Mouse (Mus musculus) bone marrow macrophage, adult 2 months (primary cell): ENCODE results near the gene Rps6kb1. TPM values are rescaled to one million over a fixed set of nuclear protein-coding genes. Genes with fewer than 3 reads are reported as not detected.

ENCODE experiments used
- H3K27ac ChIP-seq: 2 replicates; pipeline ENCODE4 v1.5.1; 2012; ENCODE audit warnings: low read depth, low read length; ENCODE audit not compliant: insufficient read depth
- H3K4me1 ChIP-seq: 2 replicates; pipeline ENCODE4 v1.6.1; 2012; ENCODE audit warnings: low read length; ENCODE audit not compliant: control insufficient read depth, insufficient read depth
- H3K4me3 ChIP-seq: 2 replicates; pipeline ENCODE4 v1.5.1; 2012; ENCODE audit warnings: mild to moderate bottlenecking, low read length, moderate library complexity; ENCODE audit not compliant: insufficient read depth
- CTCF ChIP-seq: IDR thresholded peaks from 2 replicates; pipeline ENCODE4 v1.5.1; 2012; ENCODE audit warnings: low read depth, mild to moderate bottlenecking, low read length, moderate library complexity
- POLR2A ChIP-seq: IDR thresholded peaks from 2 replicates; pipeline ENCODE4 v1.6.1; 2012; ENCODE audit warnings: mild to moderate bottlenecking, low read depth, low read length, borderline replicate concordance
- polyA plus RNA-seq: library from polyadenylated mRNA; stranded (reverse); fragments of >200 nt; gene quantifications from 2 replicates; pipeline ENCODE4 v1.2.4, GENCODE M21; 2012; ENCODE audit not compliant: missing spikeins, insufficient read depth, insufficient read length

The Rps6kb1 gene
- polyA plus RNA-seq, 1 experiment: 30.9 TPM

GRCm38 (mm10) chr11:86581250-86581753 is 36.7 kb upstream of the Rps6kb1 start:
- peak overlapping the region; percentile 51 for H3K4me3 ChIP-seq
- no peak for TF ChIP-seq POLR2A
- no peak for TF ChIP-seq CTCF
- H3K27ac ChIP-seq: peak overlapping the region; percentile 96
- H3K4me1 ChIP-seq: peaks cover 43% of the 10 kb centered on the region

DNA sequence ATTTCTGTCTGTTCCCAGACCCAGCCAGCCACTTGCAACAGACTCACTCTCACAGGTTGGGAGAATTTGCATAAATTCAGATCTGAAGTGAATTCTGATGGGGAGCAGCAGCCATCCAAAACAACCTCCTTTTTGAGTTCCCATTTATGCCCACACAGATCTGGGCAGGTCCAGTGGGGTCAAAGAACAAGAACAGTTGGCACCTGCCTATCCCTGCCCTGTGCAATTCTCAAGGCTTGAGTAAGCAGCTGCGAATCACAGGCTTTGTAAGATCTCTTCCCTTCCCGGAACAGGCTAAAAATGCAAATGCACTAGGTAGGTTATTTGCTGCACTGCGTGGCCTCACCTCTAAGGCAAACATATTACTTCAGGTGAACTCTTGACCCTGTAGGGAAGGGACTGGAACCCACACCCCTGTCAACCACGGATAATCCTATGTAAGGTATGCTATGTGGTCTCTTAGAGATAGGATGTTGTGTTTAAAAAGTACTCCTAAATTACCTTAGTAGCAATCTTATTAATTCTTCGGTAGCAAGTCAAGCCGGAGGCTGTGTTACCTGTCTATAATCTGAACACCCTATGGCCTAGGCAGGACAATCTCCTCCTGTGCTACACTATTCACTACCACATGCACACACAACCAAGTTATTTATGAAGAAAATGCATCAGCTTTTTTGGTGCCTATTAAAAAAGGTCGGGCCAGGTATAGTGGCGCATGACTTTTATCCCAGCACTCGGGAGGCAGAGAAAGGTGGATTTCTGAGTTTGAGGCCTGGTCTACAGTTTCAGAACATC is 35.9 kb upstream of the Rps6kb1 start:
- peaks cover 51% of the 10 kb centered on the region for H3K4me1 ChIP-seq
- peak overlapping the region; percentile 96 for H3K27ac ChIP-seq
- TF ChIP-seq POLR2A (no peak), CTCF (no peak)
- H3K4me3 ChIP-seq: peak overlapping the region; percentile 51; the same call in 1 of the 2 replicates

GRCm38 (mm10) chr11:86579731-86580318 is 35.2 kb upstream of the Rps6kb1 start:
- H3K27ac ChIP-seq: peak overlapping the region; percentile 96
- TF ChIP-seq POLR2A: no peak
- TF ChIP-seq CTCF: no peak
- H3K4me1 ChIP-seq: peaks cover 57% of the 10 kb centered on the region
- no peak overlapping the region for H3K4me3 ChIP-seq

- TF ChIP-seq CTCF (no peak), POLR2A (no peak)
- Histone ChIP-seq H3K4me3 (peak overlapping the region; percentile 45), H3K4me1 (peaks cover 57% of the 10 kb centered on the region), H3K27ac (peak overlapping the region; percentile 96)
Measured at GRCm38 (mm10) chr11:86578809-86579730, 34.5 kb upstream of the Rps6kb1 start.

GRCm38 (mm10) chr11:86578106-86578808 is 33.7 kb upstream of the Rps6kb1 start:
- Histone ChIP-seq H3K4me1 (peaks cover 57% of the 10 kb centered on the region), H3K27ac (peak overlapping the region; percentile 96), H3K4me3 (peak overlapping the region; percentile 45)
- TF ChIP-seq CTCF: no peak
- TF ChIP-seq POLR2A: no peak

DNA sequence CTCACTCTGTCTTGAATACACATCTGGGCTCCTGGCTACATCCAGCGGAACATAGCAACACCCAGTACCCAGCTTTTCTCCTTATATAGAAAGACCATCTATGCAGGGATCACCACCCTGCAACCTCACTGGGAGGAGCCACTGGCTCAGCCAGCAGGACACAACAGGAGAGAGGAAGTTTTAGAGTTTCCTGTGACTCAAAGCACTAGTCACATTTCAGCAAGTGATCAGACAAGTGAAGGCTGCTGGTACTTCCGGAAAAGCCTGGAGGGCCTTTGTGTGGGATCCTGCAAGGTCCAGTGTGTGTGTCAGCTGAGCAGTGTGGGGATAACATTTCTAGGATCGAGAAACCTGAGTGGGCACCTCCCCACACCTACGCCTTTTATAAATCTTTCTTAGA is 32.6 kb upstream of the Rps6kb1 start:
- peak overlapping the region; percentile 20 for H3K4me3 ChIP-seq
- TF ChIP-seq CTCF (no peak), POLR2A (no peak)
- H3K4me1 ChIP-seq: peaks cover 54% of the 10 kb centered on the region
- H3K27ac ChIP-seq: peak overlapping the region; percentile 96

DNA sequence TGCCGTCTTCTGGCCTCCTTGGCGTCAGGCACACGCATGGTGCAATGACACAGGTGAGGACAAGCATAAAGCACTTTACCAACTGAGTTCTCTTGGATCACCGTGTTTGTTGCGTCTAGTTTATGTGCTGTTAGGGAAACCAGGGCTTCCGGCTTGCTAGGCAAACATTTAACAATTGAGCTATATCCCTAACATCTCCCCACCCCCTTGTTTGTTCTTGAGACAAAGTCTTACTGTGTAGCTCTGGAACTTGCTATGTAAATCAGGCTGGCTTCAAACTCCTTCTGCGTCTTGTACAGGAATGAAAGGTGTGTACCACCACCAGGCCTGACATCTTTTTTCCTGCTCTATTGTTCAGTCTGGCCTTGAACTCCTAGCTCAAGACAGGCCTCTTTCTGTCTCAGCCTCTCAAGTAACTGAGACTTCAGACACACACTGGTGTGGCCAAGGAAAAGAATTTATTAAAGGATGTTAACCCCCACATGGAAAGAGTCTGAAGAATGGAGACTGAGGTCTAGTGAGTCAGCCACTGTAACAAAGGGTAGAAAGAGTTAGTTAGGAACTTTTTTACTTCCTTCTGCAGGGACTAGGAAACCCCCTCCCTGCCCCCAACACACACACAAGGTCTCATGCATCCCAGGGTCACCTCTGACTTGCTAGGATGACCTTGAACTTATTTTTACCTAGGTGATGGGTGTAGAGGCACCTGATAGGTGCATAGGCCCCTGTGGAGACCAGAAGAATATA is 31.2 kb upstream of the Rps6kb1 start:
- H3K4me3 ChIP-seq: no peak overlapping the region
- H3K4me1 ChIP-seq: peaks cover 58% of the 10 kb centered on the region
- peak overlapping the region; percentile 83 for H3K27ac ChIP-seq
- TF ChIP-seq POLR2A (no peak), CTCF (no peak)

DNA sequence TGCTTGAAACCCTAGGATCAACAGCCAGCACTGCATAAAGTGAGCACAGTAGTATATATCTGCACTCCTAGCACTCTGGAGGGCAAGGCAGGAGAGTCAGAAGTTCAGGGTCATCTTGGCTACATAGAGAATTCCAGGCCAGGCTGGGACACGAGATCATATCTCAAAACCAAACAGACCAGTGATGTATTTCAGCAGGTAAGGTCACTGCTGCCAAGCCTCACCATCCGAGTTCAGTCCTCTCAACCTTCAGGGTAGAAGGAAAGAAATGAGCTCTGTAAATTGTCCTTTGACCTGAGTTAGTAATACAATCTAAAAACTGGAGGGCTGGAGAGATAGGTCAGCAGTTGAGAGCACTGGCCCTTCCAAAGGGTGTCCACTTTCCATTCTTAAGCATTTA is 29.8 kb upstream of the Rps6kb1 start:
- TF ChIP-seq CTCF: no peak
- TF ChIP-seq POLR2A: no peak
- Histone ChIP-seq H3K27ac (no peak overlapping the region), H3K4me1 (peaks cover 57% of the 10 kb centered on the region), H3K4me3 (no peak overlapping the region)

- no peak overlapping the region for H3K4me3 ChIP-seq
- TF ChIP-seq CTCF: no peak
- no peak overlapping the region for H3K27ac ChIP-seq
- peaks cover 56% of the 10 kb centered on the region for H3K4me1 ChIP-seq
Measured at GRCm38 (mm10) chr11:86573646-86574231, 29.1 kb upstream of the Rps6kb1 start.
